Mouse (Mus musculus) neural tube, postnatal 0 days (tissue): ENCODE data around the gene Vmn1r203. TPM values are rescaled to one million over a fixed set of nuclear protein-coding genes. Genes with fewer than 3 reads are reported as not detected.

Experiments
- polyA plus RNA-seq: library from polyadenylated mRNA; unstranded; fragments of >200 nt; fragmentation: Nextera tagmentation; extraction: Ambion mirVana; gene quantifications from 2 replicates; pipeline ENCODE4 v1.2.1, GENCODE M21; 2015

The Vmn1r203 gene
- polyA plus RNA-seq: not detected in 2 replicates

DNA sequence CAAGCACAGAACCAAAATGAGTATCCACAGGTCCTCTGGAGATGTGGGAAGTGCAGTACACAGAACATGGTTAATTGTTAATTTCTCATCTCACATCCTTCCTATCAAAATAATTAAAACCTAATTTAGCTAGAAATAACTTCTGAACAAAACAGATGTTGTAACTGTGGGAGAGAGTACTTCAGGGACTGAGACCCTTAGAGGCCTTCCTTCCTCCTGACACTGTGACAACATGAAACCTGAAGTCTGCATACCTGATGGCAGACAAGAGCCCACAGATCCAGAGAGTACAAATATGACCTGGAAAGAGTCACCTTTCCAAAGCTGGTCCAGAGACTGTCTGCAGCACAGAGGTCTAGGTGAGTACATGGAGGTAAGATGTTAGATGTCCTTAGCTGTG, at the start of gene Vmn1r203:
Gene Vmn1r203, plus strand, starts transcription at position 301 of the 400 bp plus-strand sequence.

DNA sequence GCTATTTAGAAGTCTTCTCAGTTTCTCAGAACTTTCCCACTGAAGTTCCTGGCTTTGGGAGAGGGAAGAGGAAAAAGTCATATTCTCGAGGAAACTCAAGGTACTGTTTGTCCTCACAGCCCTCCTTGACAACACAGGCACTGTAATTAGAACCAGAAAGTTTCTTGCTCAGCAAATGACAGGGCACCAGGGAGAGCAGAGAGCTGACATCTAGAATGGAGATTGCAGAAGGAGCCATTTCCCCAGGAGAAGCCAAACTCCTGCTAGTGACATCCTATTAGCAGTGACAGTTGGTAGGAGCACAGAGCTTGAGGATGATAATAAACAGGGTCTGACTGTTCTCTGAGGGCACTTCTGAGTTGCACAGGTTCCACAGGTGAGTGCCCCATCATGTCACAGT, 46.3 kb upstream of the Vmn1r203 start, which contains the start of gene Vmn1r201:
Gene Vmn1r201, plus strand, starts transcription at position 301 of the 400 bp plus-strand sequence.

DNA sequence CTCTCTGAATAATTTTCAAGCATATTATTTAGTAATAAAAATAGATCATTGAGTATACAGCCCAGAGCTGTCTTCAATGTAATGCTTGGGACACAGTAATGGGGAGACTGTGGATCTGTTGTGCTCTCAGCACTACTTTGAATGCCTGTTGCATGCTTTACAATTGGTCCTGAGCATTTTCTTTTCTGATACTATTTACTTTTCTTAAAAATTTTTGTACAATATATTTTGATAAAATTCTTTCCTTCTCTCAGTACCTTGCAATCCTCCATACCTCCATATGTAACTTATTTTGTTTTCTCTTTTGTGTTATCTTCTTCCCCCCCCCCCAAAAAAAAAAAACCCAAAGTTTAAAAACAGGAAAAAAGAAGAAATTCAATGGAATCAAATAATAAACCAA, 12.6 kb upstream of the Vmn1r203 start, which contains the start of gene Vmn1r202:
Gene Vmn1r202, minus strand, starts transcription at position 101 of the 400 bp plus-strand sequence.

DNA sequence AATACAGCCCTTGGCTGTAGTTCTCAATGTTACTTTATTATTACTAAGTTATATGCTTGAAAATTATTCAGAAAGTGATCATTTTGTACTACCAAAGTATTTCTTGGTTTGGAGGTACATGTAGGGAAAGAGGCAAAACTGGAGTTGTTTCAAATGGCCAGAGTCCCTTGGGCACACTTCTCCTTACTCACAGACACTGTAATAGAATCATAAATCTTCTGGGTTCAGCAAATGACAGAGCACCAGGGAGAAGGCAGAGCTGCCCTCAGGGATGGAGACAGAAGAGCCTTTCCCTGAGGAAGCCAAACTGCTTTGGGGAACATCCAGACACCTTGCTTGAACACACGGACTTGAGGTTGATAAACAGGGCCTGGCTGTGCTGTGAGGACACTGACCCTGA, 35.0 kb downstream of the Vmn1r203 start, which contains the start of gene Vmn1r204:
Gene Vmn1r204, plus strand, starts transcription at position 301 of the 400 bp plus-strand sequence.

Other genes with a start within 250 kb of the Vmn1r203 start
- not detected in 2 replicates for gene Vmn1r195, start 247.6 kb upstream of the Vmn1r203 start, polyA plus RNA-seq
- not detected in 2 replicates for gene Vmn1r196, start 228.2 kb upstream of the Vmn1r203 start, polyA plus RNA-seq
- not detected in 2 replicates for gene Vmn1r197, start 193.5 kb upstream of the Vmn1r203 start, polyA plus RNA-seq
- not detected in 2 replicates for gene Vmn1r198, start 167.8 kb upstream of the Vmn1r203 start, polyA plus RNA-seq
- not detected in 2 replicates for gene Vmn1r199, start 138.3 kb upstream of the Vmn1r203 start, polyA plus RNA-seq
- gene Vmn1r200, start 127.7 kb upstream of the Vmn1r203 start, polyA plus RNA-seq: 0.04 TPM in 1 of 2 replicates, not detected in the other
- gene Vmn1r201, start 46.2 kb upstream of the Vmn1r203 start, polyA plus RNA-seq: not detected in 2 replicates
- not detected in 2 replicates for gene Vmn1r202, start 12.7 kb upstream of the Vmn1r203 start, polyA plus RNA-seq
- gene Vmn1r204, start 35.1 kb downstream of the Vmn1r203 start, polyA plus RNA-seq: not detected in 2 replicates
- gene Vmn1r205, start 74.9 kb downstream of the Vmn1r203 start, polyA plus RNA-seq: not detected in 2 replicates
- not detected in 2 replicates for gene Vmn1r206, start 106.1 kb downstream of the Vmn1r203 start, polyA plus RNA-seq
- gene Vmn1r207-ps, start 211.5 kb downstream of the Vmn1r203 start, polyA plus RNA-seq: not detected in 2 replicates